Mouse (Mus musculus): ENCODE results near the gene Cacna1b.

The Cacna1b gene

DNA sequence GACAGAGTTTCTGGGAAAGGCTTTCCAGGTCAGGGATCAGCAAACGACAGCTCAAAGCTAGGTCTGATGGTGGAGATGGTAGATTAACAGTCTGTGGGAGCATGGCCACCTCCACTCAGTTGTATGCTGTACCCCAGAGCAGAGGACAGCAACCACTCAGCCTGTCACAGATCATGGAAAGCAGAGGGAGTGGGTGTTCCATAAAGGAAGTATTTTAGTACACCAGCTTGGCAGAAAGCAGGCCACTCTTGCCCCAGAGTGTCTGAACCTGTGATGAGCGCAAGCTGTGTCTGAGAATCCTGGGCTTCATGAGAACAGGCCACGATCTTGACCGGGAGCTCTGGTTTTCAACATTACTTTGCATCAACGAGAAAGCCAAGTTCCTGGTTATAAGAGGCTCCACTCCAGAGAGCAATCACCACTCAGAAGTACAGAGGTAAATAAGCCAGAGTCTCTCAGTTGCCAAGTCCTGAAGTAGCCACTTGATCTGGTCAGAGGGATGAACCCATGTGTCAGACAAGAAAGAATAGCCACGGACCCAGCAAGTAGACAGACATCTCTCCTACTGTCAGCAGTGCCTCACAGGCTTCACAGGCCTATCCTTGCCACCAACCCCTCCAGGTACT is 103.7 kb downstream of the Cacna1b start:
- no peak for DNase-seq (ENCODE audit: low read depth, low spot score)

- no peak for DNase-seq (ENCODE audit: low read depth, low spot score)
Observed at GRCm38 (mm10) chr2:24648503-24648902, 114.4 kb downstream of the Cacna1b start.

DNA sequence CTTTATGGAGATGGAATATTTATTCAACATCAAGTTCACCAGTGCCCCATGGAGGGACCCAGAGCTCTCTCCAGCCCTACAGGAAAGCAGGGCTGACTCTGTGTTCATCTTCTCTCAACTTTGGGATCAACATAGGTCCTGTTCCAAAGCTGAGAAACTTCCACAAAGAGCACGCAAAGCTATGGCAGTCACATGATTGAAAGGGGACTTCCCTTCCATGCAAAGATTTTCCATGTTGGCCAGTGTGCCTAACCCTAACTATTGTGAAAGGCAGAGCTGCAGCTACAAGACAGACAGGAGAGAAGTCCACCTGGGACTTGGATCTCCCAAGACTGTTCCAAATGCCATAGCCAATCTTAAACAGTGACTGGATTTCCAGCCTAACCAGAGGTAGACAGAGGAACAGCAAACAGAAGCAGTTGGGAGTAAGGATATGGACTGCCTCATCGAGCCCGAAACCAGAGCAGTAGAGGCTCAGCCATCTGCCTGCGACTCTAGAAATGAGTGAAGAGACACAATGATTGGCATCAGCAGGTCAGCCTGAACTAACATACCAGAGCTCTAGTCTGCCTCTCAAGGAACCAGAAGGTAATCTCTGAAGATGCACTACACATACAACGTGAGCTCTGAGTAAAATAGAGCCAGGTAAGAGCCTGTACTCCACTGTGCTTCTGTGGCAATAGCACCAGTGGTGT is 116.4 kb downstream of the Cacna1b start:
- no peak for DNase-seq (ENCODE audit: low read depth, low spot score)

GRCm38 (mm10) chr2:24642834-24643233 is 120.1 kb downstream of the Cacna1b start:
- no peak for DNase-seq (ENCODE audit: low read depth, low spot score)

DNA sequence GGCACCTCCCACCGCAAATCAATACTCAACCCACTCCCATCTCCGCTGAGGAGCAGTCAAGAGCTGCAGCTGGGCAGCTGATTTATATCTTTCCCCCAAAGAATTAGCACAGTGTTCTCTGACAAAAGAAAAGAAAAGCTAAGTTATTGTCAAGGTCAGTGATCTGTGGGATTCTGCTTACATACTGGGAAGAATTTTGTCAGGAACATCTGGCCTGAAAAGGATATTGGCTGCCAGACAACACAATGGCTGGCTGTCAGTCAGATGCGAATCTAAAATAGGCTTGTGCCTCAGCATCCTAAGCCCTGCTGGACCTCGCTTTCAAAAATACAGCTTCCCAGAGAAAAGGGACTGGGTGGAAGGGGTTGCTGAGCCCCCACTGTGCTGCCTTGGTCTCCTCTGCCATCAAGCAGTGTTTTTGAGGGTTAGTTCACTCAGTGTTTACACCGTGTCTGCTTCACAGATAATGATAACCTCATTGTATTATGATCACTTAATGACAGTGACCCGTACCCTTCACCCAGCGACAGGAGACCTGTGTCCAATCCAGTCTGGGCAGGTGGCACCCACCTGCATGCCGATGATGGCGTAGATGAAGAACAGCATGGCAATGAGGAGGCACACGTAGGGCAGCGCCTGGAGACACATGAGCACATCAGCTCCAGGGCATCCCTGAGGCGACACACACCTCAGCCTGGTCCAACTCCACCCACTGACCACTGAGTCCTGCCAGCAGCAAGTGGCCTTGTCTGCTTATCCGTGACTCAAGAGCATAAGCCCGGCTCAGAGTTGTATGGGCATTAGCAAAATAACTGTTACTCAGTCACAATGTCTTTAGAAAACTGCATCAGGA is 124.6 kb downstream of the Cacna1b start:
- DNase-seq (ENCODE audit: low read depth, low spot score): no peak

DNA sequence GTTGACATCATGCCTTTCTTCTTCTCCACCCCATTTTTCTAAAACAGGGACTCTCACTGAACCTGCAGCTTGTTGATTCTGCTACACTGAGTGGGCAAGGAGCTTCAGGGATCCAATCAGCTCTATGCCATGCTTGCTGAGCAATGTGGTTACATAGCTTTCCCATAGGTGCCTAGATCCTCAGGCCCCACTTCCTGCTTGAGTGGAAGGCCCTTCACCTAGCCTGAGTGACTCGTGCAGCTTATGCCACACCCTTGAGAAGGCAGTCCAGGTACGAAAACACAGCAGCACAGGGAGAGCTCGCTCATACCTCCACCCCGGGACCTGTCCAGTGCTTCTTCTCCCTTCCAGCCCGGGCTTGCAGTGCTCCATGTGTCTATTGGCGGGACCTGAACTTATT is 129.3 kb downstream of the Cacna1b start:
- DNase-seq (ENCODE audit: low read depth, low spot score): no peak

DNA sequence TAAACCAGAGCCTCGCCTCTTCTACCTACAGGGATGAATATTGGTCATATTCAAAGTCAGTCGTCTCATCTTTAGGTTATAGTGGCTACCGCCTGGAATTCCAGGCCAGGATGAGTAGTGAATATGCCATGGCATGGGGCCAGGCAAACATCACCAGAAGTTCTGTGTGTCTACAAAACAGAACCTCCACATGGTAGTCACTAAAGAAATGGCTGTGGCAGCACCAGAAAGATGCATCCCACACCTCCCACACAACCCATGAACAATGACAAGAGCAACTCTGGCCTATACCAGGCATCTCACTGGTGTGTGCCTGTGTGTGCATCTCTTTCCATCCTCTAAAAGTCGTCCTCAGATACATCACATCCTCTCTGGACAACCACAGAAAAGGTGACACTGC is 145.8 kb downstream of the Cacna1b start:
- DNase-seq (ENCODE audit: low read depth, low spot score): no peak

- DNase-seq (ENCODE audit: low read depth, low spot score): no peak
Observed at GRCm38 (mm10) chr2:24609789-24610188, 153.2 kb downstream of the Cacna1b start.

DNA sequence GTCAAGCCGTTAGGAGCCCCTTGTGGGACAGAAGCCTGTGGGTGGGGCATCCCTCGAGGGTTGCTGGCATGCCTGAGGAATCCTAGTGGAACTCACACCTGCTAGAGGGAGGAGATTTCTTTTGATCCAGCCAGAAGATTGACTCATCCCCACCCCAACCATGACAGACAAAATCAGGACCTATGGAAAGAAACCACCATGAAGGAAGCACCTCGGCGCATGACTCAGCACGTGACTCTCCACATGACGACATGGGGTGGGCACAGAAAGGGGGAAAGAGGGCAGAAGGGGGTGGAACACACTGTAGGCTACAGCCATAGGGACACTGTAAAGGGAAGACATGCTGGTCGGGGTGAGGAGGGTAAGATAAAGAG is 154.2 kb downstream of the Cacna1b start:
- DNase-seq (ENCODE audit: low read depth, low spot score): no peak

GRCm38 (mm10) chr2:24607905-24608764 is 154.8 kb downstream of the Cacna1b start:
- no peak for DNase-seq (ENCODE audit: low read depth, low spot score)

- DNase-seq (ENCODE audit: low read depth, low spot score): no peak
Observed at GRCm38 (mm10) chr2:24606531-24606930, 156.4 kb downstream of the Cacna1b start.

DNA sequence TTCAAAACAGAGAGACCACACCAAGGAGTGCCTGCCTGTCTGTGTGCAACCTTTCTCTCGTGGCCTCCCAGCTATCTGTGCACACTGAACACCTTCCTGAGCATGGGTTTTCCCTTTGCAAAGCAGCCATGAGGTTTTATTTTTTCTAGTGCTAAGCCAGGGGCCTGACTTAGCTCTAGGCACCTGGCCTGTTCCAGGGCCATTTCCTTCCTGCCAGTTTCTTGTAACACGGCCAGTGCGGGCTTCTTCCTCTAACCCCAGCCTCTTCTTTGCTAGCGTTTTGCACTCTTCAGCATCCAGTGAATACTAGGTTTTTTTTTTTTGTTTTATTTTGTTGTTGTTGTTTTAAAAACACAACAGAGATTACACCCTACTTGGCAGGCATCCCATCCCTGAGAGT is 157.9 kb downstream of the Cacna1b start:
- no peak for DNase-seq (ENCODE audit: low read depth, low spot score)

DNA sequence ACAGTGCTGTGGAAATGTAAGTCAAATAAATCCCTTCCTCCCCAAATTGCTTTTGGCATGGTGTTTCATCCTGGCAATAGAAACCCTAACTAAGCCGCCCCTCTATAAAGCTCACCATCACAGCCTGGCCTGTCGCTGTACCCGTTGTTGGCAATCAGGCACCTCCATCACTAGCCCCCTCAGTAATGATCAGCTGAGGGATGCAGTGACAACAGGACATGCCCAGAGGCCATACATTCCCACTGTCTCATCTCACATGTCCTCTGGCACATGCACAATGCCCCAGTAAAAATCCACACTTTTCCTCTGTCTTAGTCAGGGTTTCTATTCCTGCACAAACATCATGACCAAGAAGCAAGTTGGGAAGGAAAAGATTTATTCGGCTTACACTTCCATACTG is 173.5 kb downstream of the Cacna1b start:
- no peak for DNase-seq (ENCODE audit: low read depth, low spot score)

- DNase-seq (ENCODE audit: low read depth, low spot score): no peak
Observed at GRCm38 (mm10) chr2:24587999-24588398, 175.0 kb downstream of the Cacna1b start.

GRCm38 (mm10) chr2:24574616-24575015 is 188.3 kb downstream of the Cacna1b start:
- DNase-seq (ENCODE audit: low read depth, low spot score): peak; percentile 11

GRCm38 (mm10) chr2:24570917-24571316 is 192.0 kb downstream of the Cacna1b start:
- DNase-seq (ENCODE audit: low read depth, low spot score): no peak

DNA sequence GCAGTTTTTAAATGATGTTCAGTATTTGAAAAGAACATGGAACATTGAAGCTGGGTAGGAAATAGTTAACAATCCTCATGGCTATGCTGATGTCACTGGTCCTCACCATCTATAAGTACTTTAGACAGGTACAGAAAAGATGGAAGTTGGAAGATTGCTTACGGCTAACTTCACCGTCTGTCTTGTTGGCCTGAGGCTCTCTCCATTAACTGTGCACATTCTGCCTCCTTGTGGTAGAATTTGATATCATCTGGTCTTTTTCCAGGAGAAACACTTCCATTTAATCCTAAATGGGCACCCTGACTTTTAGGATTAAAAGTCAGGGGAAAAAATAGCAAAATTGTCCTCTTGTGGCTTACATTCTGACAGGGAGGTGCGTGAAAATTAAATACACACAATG is 194.4 kb downstream of the Cacna1b start:
- peak; percentile 14 for DNase-seq (ENCODE audit: low read depth, low spot score)

DNA sequence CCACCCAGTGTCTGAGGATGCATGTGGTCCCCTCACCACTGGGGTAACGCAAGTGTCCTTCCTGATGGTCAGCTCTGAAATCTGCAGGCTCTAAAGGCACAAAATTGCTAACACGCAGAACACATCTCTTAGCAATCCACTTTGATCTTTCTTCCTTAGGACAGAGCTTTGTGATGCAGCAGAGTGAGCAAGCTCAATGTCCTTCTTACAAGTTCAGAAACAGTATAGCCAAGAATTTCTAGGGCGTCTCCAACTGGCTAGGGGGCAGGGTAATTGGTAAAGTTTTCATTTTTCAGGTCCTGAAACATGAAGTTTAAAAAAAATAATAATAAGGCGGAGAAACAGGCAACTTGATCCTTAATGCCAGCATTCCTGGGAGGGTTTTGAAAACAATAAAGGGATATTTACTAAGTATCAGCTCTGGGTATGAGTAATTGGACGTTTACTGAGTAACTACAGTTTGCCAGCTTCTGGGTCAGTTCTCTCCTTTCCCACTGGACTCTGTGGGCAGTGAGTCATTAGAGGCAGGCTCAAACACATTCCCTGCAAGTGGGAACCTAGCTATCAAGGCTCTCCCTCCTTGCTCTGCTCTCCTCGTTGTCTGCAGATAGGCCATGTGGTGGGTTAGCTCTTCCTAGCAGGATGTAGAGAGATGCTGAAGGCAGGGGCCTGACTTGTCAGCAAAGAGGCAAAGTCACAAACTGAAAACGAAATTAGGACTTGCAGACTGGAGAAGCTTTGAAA is 200.2 kb downstream of the Cacna1b start:
- no peak for DNase-seq (ENCODE audit: low read depth, low spot score)

DNA sequence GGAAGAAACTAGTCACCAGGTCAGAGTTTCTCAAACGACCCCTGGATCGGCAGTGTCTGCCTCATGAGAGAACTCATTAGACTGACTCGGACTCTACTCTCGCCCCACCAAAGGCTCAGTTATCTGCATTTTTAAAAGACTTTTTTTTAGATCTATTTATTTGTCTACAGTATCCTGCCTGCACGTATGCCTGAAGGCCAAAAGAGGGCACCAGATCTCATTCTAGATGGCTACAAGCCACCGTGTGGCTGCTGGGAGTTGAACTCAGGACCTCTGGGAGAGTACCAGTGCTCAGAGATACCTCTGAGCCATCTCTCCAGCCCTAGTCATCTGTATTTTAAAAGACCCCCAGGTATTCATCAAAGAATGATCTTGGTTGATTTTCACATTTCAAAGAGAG is 201.0 kb downstream of the Cacna1b start:
- DNase-seq (ENCODE audit: low read depth, low spot score): no peak

- no peak for DNase-seq (ENCODE audit: low read depth, low spot score)
Observed at GRCm38 (mm10) chr2:24560201-24560600, 202.8 kb downstream of the Cacna1b start.

GRCm38 (mm10) chr2:24556347-24556746 is 206.6 kb downstream of the Cacna1b start:
- no peak for DNase-seq (ENCODE audit: low read depth, low spot score)

All from WW6 (cell line).